Mouse (Mus musculus) frontal cortex, postnatal 10 days (tissue): ENCODE data around the gene Cradd.

Source experiments
- DNase-seq, 2 experiments: peaks; one replicate each; pipeline ENCODE4 v3.0.0; 2022; ENCODE audit warnings: low spot score in 2 of 2, mixed read lengths in 1 of 2

Cradd gene

DNA sequence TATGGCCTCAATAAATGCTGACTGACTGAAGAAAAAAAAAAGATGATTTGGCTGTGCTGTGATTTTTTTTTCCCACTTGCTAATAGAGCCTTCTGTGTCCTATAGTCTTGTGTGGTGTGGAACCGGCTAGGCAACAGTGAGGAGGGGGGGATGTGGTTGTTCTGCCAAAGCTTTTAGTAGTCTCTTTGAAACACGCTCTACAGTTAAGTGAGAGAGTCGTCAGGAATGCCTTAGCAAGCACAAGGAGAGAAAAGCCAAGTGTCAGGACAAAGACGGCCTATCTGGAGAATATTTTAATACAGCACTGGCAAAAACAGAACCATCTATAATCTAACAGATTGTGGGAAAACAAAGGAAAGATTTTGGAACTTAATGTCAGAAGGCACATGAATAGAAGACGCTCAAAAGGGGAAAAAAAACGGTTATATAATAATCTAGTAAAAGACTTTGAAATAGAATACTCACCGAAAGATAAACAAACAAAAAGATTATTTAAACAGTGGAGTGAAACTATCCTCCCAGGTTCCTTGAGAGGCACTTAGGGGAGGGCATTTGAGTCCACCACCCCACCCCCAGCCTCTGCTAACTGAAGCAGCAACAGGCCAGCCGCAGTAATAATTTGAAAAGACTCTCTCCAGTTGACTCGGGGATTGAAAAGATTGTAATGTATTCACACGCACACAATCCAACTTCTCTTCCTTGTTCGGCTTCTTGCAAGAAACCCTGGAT lies 16.9 kb downstream of the Cradd start:
- no peak for DNase-seq

DNA sequence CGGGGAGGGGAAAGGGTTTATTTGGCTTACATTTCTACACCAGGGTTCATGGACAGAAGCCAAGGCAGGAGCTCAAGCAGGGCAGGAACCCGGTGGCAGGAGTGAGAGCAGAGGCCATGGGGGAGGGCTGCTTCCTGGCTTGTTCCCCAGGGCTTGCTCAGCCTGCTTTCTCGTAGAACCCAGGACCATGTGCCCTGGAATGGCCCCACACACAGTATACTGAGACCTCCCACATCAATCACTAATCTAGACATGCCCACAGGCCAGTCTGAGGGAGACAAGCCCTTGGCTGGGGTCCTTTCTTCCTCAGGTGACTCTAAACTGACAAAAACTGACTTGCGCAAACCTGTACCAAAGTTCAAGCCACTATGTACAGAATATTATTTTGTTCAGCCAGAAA lies 19.7 kb downstream of the Cradd start:
- no peak for DNase-seq

DNA sequence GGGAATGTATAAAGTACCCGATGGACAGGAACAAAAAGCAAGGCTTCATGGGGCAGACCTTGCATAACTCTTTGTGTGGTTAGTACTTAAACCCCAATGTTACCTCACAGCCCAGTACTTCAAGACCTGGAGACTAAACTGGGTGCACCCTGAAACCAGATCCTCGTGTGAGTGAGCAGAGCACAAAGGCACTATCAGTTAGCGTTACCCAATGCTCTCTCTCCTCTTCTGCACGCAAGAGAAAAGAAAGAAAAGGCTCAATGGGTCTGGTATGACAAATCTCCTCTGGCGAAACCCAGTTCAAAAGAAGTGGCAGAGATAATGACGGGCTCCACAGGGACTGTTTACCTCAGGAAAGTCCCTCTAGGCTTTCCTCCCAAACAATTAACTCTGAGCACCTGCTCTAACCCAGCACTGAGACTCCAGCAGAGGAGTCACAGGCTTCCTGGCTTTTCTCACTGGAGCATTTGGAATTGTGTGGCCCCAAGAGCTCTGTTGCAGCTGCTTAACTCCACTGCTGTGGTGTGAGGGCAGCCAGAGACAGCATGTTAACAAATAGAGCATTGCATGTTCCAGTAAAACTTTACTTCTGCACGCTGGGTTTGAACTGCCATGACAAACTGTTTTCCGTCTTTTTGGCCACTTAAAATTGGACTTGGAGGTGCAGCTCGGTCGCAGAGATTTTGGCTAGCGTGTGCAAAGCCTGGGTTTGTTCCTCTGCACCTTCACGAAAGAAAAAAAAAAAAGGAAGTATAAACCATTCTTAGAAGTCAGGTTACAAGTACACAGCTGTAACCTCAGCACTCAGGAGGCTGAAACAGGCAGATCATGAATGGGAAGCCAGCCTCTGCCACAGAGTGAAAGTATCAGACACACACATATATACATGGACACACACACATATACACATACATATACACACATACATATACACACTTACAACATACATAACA lies 21.4 kb downstream of the Cradd start:
- no peak for DNase-seq

DNA sequence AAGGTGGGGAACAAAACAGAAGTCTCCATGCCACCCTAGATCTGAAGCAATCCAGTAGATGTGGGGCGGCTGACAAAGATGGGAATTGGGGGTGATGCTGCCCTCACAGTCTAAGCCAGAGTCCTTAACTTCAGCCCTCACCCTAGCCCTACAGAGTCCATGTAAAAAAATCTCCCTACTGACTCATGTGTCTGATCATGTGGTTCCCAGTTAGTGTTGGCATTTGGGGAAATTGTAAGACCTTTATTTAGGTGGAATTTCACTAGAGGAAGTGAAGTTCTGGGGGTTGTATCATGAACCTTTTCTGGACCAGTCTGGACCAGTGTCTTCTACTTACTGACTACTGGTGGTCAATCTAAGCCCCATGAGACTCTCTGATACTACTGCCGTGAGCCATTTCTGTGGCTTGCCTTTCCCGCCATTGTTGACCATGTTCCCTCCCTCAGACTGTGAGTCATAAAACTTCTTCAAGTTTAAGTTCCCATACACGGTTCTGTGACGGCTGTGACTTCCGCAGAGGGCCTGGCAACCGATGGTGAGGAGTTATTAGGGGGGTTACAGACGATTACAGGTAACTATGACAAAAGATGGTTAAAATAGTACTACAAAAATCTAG lies 23.6 kb downstream of the Cradd start:
- DNase-seq: no peak

DNA sequence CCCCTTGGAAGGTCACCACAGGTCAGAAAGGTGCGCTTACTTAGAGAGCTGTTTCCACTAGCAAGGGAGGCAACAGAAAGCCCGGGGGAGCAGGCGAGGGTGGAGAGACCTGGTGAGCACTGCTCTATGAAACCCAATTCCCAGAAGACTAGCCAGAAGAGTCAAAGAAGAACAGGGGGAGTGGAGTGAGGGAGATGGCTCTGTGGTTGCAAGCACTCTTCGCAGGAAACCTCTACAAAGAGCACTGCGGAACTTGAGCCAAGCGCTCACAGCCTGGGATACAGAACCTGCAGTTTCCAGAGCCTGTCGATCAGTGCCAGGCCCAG lies 24.2 kb downstream of the Cradd start:
- DNase-seq: no peak

DNA sequence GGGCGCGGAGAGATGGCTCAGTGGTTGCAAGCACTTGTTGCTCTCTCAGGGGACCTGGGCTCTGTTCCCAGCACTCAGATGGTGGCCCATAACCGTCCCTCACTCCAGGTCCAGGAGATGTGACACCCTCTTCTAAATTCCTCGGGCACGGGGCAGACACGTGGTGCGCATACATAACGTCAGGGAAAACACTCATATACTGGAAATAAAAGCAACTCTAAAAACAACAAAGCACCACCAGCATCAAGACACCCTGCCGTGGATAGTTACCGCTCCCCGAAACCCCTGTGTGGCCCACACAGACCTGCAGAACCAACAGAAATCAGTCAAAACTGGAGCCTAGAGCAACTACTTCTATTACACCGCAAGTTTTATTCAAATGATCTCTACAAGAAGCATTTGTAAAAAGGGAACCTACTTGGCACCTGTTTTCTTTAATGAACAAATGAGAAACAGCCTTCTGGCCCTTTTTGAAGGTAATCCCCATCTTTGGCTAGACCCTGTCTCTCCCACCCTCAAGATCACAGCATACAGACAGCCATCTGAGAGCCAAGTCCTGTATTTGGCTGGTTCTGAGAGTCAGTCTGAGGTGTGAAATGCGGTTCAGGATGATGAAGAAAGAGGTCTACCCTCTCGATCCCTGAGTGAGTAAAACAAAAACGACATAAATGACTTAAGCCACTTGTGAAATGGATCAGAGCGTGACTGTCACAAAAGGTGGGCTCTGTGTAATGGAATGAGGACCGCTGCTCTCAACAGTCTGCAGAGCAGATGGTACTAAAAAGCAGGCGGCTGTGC lies 24.7 kb downstream of the Cradd start:
- DNase-seq: no peak

DNA sequence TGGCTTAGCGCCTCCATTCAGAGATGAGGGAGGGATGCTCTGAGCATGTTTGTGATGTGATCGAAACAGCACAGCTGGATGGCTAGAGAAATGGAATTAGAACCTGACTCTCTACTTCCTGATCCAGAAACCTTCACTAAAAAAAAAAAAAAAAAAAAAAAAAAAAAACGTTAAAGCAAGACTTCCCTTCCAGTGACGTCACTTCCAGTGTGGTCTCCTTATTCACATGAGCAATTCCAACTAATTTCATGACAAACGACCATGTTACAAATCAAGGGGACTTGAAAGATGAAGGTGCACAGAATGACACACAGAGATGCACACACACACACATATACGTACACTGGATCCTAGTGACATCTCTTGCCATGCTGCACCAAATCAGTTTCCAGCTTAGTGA lies 25.4 kb downstream of the Cradd start:
- no peak for DNase-seq

DNA sequence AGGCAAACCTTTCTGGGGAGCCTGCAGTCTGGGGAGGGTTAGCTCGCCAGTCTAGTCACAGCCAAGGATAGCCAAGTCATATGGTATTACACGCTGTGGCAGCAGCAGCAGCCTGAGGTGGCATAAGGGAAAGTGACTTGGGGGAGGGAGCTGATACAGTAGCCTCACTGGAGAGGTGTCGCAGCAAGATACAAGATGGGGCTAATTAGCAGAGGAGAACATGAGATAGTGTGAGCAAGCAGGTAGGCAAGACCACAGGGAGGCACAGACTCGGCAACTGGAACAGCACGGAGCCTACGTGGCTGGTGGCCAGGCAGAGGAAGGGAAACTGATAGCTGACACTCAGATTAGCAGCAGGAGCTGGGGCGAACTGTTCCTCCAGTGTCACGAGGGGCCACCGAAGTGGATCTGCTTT lies 26.2 kb downstream of the Cradd start:
- DNase-seq: no peak

DNA sequence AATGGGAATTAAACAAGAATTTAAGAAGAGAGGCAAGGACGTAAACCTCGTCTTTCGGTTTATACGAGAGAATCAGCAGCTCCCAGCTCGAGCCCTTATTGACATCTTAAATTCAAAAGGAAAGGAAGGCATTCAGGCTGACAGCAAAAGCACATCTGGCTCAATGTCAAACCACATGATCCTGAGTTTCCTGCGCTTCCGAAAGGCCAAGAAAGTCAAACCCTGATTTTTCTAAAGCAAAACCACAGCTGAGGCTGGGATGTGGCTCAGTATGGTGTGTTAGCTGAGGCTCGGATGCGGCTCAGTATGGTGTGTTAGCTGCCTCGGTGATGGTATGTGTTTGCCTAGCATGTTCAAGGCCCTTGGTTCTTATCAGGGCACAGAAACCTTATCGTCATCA lies 26.9 kb downstream of the Cradd start:
- DNase-seq: no peak

DNA sequence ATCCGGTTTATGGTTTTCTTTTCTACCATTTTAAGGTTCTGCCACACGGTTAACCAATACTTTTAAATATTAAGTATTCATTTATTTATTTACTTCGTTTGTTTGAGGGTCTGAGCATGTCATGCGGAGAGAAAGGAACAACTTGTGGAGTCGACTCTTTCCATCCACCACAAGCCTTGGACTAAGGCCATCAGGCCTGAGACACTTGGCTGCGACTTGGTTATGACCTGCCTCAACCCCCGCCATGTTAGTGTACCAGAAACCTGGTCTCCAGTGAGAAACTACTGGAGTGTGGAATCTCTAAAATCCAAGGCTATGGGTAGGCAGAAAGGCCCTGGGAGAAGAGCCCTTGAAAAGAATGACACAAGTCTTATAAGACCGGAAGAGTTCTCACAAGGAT lies 30.7 kb downstream of the Cradd start:
- DNase-seq: no peak

DNA sequence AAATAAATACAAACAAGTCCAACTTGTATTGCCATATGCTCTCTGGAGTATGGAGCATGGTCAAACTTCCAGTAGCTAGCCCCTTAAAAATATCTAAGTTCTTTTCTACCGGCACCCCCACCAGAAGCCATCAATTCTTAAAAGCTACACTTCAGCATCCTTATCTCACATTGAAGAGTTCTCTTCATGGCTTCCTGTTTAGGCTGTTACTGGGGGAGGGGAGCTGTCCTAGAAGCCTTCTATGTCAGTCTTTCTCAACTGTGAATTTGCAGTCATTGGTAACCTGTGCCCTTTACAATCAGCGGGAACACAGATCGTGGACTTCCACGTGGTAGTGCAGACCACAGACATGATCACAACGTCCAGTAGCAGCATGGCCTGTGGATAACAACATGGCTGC lies 31.7 kb downstream of the Cradd start:
- DNase-seq: no peak

DNA sequence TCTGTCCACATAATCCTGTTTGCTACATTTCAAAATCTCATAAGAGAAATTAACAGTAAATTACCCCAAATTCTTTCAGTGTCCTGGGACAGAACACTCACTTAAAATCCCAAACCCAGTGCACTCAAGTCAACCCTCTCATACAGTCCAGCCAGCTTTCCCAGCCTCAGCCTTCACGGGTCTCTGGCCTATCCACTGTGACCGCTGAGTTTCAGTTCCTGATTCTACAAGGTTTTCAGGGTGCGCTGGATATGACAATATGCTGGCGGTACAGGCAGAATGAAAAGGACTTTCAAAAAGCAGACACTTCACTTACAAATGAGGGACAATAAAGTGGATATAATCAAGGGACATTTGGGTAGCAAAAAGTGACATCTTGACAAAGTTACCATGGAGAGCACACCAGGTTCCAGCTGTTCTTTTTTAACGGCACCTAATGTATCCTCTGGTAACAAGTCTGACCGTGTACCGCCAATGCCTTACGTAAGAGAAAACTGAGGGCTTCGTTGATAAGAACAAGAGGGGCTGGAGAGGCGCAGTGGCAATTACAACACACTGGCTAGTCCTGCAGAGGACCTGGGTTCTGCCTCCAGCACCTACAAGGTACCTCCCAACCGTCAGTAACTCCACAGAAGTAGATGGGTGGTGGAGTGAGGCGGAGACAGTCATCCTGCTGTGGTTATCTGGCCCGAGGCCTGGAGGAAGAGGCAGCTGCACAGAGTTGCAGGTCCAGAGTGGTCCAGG lies 32.6 kb downstream of the Cradd start:
- DNase-seq: no peak

DNA sequence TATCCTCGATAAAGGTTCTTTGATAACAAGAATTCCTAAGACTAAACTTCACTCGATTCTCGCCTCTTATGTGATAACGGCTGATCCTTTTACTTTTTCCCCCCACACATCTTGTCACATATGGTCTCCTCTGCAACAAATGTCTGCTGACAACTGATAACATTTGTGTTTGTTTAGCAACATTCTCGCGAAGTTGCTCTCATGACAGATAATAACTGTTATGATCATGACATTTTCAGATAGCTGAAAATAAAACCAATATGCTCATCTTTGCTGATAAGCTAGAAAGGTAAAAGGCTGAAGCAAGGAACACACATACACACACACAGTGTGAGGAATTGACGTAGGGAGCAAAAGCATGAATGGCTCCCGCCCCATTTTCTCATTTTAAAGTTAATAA lies 34.1 kb downstream of the Cradd start:
- DNase-seq: no peak

DNA sequence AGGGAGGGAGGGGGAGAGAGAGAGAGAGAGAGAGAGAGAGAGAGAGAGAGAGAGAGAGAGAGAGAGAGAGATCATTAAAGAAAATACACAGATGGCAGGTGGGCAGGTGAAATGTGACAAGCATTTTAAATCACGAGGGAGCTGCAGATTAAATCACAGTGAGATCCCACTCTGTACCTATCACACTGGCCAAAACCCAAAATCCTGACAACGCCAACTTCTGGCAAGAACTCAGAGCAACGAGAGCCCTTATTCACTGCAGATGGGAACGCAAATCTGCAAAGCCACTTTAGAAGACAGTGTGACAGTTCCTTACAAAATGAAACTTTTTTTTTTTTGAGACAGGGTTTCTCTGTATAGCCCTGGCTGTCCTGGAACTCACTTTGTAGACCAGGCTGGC lies 35.7 kb downstream of the Cradd start:
- peak in 1 of 2 experiments; percentile 37 for DNase-seq

DNA sequence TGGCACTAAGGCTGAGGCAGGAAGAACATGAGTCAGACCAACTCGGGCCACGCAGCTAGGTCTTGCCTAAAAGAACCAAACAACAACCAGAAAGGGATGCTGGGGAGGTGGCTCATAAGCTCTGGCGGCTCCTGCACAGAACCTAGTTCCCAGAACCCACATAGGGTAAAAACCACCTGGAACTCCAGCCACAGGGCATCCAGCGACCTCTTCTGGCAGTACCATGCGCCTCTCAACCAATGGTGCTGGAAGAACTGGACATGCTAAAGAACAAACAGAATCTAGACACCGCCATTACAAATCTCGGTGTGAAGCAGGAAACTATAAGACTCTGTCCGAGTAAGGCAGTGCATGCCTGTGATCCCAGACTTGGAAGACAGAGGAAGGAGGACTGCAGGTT lies 36.6 kb downstream of the Cradd start:
- DNase-seq: no peak

DNA sequence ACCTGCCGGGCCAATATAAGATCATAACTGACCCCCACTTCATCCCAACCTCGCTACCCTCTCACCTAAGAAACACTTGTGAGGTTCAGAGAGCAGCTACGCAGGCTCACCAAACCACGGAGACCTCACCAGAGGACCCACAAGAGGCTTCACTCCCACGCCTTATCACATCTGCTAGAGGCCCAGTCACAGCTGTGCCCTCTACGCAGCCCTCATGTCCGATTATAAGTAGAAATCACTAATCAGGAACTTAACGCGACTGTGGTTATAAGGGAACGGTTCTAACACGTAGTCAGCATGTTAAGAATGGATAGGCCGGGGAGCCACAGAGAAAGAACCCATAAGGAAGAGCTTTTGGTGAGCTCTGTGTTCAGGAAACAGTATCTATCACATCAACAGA lies 40.5 kb downstream of the Cradd start:
- DNase-seq: no peak

DNA sequence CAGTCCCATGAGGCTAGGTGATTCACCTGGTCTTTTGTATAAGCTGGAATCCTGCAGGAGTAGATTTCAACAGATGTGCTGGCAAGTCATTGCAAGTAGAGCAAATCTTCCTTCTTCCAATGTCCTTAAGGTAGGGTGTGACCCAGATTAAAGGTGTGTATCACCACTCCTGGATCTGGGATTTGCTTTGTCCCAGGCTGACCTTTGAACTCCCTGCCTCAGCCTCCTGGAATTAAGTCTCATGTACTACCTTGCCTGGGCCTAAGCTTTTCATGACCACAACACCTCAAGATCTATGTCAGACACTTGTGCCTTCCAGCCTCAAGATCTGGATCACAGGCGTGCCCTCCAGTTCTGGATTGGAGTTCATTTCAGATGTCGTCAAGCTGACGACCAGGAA lies 41.9 kb downstream of the Cradd start:
- DNase-seq: no peak

DNA sequence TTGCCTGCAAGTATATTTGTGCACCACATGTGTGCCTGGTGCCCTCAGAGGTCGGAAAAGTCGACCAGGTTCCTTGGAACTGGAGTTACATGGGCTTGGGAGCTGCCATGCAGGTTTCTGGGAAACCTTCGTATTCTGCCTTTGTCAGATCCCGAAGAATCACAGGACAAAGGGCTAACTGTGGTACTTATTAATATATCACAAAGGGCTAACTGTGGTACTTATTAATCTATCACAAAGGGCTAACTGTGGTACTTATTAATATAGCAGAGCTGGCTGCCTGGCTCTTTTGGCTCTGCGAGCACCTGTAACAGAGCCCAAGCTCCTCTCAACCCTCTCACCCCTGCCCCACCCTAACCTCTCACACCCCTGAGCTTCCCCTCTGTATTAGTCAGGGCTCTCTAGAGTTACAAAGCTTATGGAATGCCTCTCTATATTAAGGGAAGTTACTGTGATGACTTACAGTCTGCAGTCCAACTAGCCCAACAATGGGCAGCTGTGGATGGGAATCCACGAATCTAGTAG lies 42.4 kb downstream of the Cradd start:
- DNase-seq: no peak

DNA sequence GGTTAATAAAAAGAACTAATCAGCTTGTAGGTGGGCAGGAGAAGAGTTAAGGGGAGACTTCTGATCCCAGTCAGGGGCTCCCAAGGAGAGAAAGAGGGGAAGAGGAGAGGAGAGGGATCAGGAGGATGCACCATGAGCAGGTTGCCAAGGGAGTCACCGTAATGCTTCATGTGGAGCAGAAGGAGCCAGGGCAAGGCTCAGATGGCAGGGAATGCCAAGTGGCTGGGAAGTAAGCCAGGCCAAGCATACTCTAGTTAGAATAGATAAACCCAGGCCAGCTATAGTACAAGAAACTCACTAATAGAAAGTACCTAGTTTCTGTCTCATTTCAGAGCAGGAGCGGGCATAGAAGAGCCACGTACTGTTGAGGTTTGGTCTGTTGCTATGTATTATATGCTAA lies 43.6 kb downstream of the Cradd start:
- DNase-seq: no peak

DNA sequence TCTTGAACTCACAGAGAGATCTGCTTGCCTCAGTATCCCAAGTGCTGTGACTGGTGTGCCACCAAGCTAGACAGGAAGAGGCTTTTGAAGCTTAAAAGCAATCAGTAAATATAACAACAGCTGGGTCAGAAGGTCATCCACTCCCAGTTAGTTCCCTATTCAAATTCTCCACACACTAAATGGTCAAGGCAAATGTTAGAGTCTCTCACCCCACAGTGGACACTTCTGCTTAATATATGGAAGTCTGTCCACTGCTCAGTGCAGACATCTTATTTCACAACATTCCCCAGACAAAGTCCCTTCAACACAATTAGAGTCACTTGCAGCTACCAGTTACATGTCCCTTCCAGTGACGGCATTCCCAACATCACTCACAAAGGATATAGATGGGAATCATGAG lies 44.5 kb downstream of the Cradd start:
- no peak for DNase-seq

DNA sequence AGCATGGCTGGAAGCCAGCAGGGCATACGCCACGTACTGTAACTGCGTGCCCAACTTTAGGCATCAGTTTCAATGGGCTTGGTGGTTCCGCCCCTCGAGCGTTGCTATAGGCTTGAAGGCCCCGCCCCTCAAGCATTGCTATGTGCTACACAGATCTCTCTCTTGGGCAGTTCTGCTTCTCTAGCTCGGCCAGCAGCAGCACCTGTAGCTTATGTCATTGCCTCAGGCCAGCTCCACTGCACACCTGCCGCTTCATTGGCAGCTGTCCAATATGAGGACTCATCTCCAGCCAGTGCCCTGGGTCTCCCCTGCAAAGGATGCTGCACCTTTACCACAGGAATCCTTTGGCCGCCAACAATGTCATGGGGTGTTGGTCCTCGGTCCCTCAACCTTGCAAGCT lies 45.8 kb downstream of the Cradd start:
- no peak for DNase-seq
